Mouse (Mus musculus): ENCODE results near the gene Stat6. TPM values are rescaled to one million over a fixed set of nuclear protein-coding genes. Genes with fewer than 3 reads are reported as not detected.

Stat6 gene
- polyA plus RNA-seq, 1 experiment from 2014 or later: 7.5 TPM

DNA sequence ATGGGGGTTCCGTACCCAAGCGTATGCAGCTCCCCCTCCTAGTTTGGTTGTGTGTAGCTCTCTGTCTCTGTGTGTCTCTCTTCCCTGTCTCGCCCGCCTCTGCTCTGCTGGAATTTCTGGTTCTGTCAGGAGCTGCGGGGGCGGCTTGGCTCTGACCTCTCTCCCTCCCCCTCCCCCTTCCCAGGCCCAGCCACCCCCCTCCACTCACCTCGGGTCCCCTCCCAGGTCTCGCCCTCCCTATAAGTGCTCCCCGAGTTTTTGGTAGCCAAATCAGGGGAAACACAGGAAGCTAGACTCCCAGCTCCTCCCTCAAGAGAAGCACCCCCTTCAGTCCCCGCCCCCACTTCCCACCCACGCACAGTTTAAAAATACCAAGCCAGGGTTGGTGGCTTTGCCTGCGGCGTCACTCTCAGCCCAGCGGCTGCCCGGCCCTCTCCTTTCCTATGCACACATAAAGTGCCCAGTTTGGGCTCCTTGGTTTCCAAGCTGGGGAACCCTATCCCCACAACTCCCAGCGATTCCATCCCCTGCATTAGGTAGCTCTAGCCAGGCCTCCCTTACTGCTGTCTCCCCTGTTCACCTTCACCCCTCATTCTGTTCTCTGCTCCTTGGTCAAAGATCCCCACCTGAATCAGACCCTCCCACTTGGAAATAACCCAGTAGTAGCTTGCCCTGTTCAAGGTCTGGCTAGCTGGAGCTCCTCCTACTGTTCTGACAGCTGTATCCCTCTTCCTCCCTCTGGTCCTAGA is 19.3 kb downstream of the Stat6 start:
- no peaks in the 10 kb centered on the region for H3K36me3 ChIP-seq
- peaks cover 80% of the 10 kb centered on the region for H3K27me3 ChIP-seq (replicated peaks)
- 6% methylated on average over 16 of the region's 16 CpGs for WGBS
- no peak; the same call in 1 of the 2 replicates for ATAC-seq (ENCODE audit: low FRiP score, low read depth)
- no peak overlapping the region for H3K27ac ChIP-seq
- peak overlapping the region; percentile 2 for H3K9ac ChIP-seq
- peaks cover 44% of the 10 kb centered on the region for H3K4me1 ChIP-seq
- H3K4me2 ChIP-seq (replicated peaks): peak overlapping the region; percentile 42
- 0 out of 2 replicates have a peak overlapping the region, but pooled peaks have one; percentile 1 for H3K4me3 ChIP-seq
- H3K9me3 ChIP-seq: no peaks in the 10 kb centered on the region

DNA sequence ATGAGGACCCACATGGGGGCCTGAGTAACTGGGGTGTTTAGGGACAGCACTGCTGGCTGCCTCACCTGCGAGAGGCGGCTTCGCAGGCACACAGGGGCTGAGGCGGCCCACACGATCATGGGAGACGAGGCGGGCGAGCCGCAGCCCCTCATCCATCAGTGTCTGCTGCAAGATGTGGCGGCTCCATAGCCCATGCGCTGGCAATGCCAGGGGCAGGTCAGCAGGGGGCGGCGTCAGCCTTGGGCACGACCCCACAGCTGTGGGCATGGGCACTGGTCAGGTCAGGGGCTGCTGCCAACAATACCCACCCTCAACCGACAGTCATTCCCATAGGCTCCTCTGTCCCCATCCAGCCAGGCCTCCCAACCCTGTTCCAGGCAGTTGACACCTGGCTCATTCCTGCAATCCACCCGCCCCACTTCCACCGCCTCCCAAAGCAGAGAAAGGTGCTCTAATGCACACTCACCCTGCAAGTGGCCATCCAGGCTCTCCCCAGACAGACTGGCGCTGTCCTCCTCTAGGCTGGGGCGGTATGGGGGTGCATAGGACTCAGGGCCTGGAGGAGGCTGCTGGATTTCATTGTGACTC is 20.0 kb downstream of the Stat6 start:
- WGBS: 8% methylated on average over 19 of the region's 19 CpGs
- H3K4me1 ChIP-seq: peaks cover 50% of the 10 kb centered on the region
- no peak for ATAC-seq (ENCODE audit: low FRiP score, low read depth)
- 0 out of 2 replicates have a peak overlapping the region, but pooled peaks have one; percentile 1 for H3K4me3 ChIP-seq
- peaks cover 87% of the 10 kb centered on the region for H3K27me3 ChIP-seq (replicated peaks)
- H3K4me2 ChIP-seq (replicated peaks): peak overlapping the region; percentile 42
- no peak overlapping the region for H3K27ac ChIP-seq
- no peaks in the 10 kb centered on the region for H3K9me3 ChIP-seq
- no peaks in the 10 kb centered on the region for H3K36me3 ChIP-seq
- peak overlapping the region; percentile 2; the same call in 1 of the 2 replicates for H3K9ac ChIP-seq

DNA sequence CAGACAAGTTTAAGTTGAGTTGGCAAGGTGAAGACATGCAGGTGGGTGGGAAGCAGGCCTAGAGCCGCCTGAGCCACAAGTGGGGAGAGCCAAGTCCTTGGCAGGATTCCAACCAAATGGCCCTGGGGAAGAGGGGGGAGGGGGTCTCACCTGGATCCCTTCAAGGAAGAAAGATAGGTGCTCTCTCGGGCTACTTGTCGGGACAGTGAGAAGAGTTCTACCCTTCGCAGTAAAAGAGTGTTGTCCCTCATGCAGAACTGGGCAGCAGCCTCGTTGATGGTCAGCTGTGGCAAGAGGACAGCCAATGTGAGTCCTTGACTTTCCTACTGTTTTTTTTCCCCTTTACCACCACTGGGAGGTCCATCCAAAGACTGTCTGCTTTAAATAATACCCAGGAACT is 20.8 kb downstream of the Stat6 start:
- 0 out of 2 replicates have a peak overlapping the region, but pooled peaks have one; percentile 7 for H3K4me3 ChIP-seq
- H3K27me3 ChIP-seq (replicated peaks): peaks cover 92% of the 10 kb centered on the region
- WGBS: 14% methylated on average over 5 of the region's 5 CpGs
- H3K4me2 ChIP-seq (replicated peaks): 0 out of 2 replicates have a peak overlapping the region, but pooled peaks have one; percentile 3
- no peak overlapping the region for H3K9ac ChIP-seq
- no peaks in the 10 kb centered on the region for H3K9me3 ChIP-seq
- H3K27ac ChIP-seq: no peak overlapping the region
- H3K36me3 ChIP-seq: no peaks in the 10 kb centered on the region
- no peak for ATAC-seq (ENCODE audit: low FRiP score, low read depth)
- H3K4me1 ChIP-seq: peaks cover 57% of the 10 kb centered on the region

DNA sequence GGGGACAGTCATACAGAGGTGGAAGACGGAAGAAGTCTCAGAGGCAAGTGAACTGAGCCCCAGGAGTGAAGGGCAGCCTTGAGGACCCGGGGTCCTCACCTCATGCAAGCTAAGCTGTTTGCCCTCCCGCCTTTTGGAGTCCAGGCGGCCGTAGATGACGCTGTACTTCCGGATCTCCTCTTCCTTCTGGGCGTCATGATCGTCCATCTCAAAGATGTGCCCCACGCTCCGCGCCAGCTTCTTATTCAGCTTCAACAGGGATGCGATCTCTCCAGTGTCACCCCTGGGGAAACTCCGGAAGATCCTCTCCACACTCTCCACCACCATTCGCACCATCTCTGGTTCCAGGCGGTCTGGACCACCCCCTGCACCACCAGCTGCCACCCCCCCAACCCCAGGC is 21.4 kb downstream of the Stat6 start:
- ATAC-seq (ENCODE audit: low FRiP score, low read depth): no peak
- peaks cover 57% of the 10 kb centered on the region for H3K4me1 ChIP-seq
- 6% methylated on average over 16 of the region's 16 CpGs for WGBS
- peak overlapping the region; percentile 82 for H3K4me2 ChIP-seq (replicated peaks)
- peaks cover 91% of the 10 kb centered on the region for H3K27me3 ChIP-seq (replicated peaks)
- H3K36me3 ChIP-seq: no peaks in the 10 kb centered on the region
- H3K9me3 ChIP-seq: no peaks in the 10 kb centered on the region
- peak overlapping the region; percentile 53; the same call in 1 of the 2 replicates for H3K4me3 ChIP-seq
- H3K27ac ChIP-seq: no peak overlapping the region
- H3K9ac ChIP-seq: 0 out of 2 replicates have a peak overlapping the region, but pooled peaks have one; percentile 17

DNA sequence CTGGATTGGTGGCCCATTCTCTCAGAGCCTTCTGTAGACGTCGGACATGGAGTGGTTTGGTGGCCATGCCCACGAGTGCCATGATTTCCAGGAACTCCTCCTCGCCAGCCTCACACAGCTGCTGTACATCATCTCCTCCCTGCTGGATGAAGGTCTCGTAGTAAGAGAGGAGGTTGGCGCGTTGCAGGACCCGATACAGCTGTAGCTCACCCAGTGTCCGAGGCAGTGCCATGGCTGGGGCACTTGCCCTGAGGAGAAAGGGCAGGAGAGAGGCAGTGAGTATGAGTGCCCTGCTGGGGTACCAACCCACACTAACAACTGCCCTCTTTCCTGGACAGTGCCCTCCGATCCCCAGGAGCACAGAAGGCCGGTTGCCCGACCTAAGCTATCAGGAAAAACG is 22.1 kb downstream of the Stat6 start:
- peak overlapping the region; percentile 53; the same call in 1 of the 2 replicates for H3K4me3 ChIP-seq
- H3K4me2 ChIP-seq (replicated peaks): peak overlapping the region; percentile 82
- H3K27ac ChIP-seq: no peak overlapping the region
- no peak overlapping the region for H3K9ac ChIP-seq
- no peak for ATAC-seq (ENCODE audit: low FRiP score, low read depth)
- peaks cover 90% of the 10 kb centered on the region for H3K27me3 ChIP-seq (replicated peaks)
- no peaks in the 10 kb centered on the region for H3K9me3 ChIP-seq
- H3K36me3 ChIP-seq: no peaks in the 10 kb centered on the region
- 12% methylated on average over 13 of the region's 13 CpGs for WGBS
- peaks cover 57% of the 10 kb centered on the region for H3K4me1 ChIP-seq

DNA sequence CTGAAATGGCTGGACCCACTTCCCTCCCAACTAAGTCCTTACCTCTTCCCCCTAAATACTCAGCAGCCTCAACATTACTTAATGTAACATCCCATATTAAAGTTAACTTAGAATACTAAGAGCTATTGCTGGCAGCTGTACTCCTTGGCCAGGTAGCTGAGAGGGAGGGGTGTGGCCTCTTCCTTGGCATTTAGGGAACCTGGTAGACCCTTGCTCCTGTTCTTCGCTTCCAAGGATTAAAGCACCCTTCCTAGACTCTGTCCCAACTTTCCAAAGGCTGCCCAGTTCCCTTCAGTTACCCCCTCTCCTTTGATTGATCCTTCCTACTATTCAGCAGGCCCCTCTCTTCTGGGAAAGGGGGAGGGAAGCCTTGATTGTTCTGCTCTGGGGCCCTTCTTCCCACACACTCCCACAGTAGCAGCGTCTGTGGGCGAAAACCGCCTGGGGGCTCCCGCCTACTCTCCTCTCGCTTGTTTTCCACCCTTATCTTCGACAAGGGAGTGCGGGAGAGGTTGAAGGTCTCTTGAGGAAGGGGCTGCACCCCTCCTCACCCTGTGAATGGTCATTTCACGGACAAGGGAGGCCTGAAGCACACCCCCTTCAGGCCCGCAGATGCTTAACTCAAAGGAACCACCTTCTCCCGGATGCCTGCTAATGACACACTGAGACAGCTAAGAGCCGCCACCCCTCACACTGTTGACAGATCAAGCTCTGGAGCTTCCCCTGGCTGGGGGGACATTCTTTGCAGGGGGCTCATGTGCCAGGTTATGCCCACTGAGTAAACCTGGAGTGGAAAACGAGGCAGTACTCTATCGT is 22.8 kb downstream of the Stat6 start:
- Histone ChIP-seq H3K27me3 (replicated peaks) (peaks cover 83% of the 10 kb centered on the region), H3K9ac (peak overlapping the region; percentile 60), H3K4me2 (replicated peaks) (peak overlapping the region; percentile 82), H3K27ac (0 out of 2 replicates have a peak overlapping the region, but pooled peaks have one; percentile 4), H3K36me3 (no peaks in the 10 kb centered on the region), H3K9me3 (no peaks in the 10 kb centered on the region), H3K4me3 (peak overlapping the region; percentile 53), H3K4me1 (peaks cover 57% of the 10 kb centered on the region)
- 2% methylated on average over 14 of the region's 14 CpGs for WGBS
- no peak for ATAC-seq (ENCODE audit: low FRiP score, low read depth)

DNA sequence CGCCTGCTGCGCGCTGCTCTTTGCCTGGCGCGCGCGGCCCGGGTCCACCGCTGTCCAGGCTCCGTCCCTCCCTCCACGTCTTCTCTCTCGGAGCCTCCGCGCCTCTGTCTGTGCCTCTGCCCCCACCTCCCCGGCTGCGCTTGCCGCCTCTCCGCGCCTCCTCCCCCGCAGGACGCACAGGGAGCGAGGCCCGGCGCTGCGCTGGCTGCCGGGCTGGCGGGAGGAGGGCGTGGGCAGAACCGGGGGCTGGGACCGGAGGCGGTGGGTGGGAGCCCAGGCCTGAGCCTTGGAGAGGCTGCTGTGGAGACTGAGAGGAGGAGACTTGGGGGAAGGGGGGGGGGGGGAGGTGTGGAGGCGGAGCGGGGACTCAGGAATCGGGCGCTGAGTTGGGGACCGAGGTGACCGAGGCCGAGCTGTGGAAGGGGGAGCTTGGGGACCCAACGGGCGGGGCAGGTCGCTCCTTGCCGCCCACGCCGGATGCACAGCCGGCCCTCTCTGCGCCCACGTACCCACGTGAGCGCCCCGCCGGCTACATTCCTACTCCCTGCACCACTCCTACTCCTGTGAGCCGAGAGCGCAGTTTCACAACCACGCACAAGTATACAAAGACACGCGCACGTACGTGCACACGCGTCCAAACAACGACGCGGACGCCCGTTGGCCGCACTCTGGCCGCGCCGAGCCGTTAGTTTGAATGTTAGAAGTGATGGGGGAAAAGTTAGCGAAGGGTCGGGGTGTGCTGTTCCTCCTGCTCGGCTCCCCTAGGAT is 23.9 kb downstream of the Stat6 start, which contains the start of gene Nemp1:
Gene Nemp1, plus strand, starts transcription at position 401 of the 768 bp plus-strand sequence.
- H3K4me1 ChIP-seq: peaks cover 53% of the 10 kb centered on the region

DNA sequence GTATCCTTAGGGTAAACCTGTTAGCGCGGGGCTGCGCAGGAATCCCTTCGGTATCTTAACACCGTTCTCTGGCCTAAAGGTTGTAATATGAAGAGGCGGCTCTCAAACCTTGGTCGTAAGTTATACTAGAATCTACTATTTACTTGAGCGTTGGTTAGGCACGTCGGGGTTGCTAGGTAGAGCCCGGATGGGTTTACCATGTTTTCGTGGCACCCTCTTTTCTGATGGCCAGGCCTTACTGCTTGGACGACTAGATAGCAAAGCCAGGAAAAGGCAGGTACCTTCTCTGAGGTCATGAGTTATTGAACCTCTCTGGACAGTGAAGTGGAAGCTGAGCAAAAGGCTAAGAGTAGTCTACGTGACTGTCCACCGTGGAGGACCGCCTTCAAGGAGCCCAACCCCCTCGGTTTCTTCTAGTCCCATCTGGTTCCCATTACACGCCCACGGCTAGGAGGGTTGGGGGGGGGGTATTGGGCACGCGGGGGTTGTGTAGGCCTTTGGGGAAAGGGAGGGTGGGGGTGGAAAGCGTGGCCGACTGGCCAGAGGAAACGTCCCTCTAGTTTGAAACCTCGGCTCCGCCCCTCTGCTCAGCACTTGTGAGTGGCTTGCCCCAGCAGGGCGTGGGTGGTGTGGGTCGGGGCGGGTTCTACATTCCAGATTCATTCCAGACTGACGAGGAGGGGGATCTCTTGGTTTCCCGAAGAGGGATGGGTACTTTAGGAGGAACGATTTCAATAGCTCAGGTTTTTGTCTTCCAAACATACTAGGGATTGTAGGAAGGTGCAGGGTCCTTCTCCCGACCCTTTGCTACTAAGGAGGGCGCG is 24.7 kb downstream of the Stat6 start:
- H3K9me3 ChIP-seq: no peaks in the 10 kb centered on the region
- H3K36me3 ChIP-seq: no peaks in the 10 kb centered on the region
- H3K4me1 ChIP-seq: peaks cover 45% of the 10 kb centered on the region
- H3K4me2 ChIP-seq (replicated peaks): peak overlapping the region; percentile 82
- peak overlapping the region; percentile 60 for H3K9ac ChIP-seq
- H3K27me3 ChIP-seq (replicated peaks): peaks cover 64% of the 10 kb centered on the region
- H3K4me3 ChIP-seq: peak overlapping the region; percentile 53
- peak; percentile 13; the same call in 1 of the 2 replicates for ATAC-seq (ENCODE audit: low FRiP score, low read depth)
- WGBS: 2% methylated on average over 35 of the region's 35 CpGs
- peak overlapping the region; percentile 54; the same call in 1 of the 2 replicates for H3K27ac ChIP-seq

More for the DNA sequence above, 23.9 kb downstream of the Stat6 start, which contains the start of gene Nemp1:
- Histone ChIP-seq H3K4me3 (peak within 1 kb of the TSS; percentile 53), H3K4me2 (replicated peaks) (peak within 1 kb of the TSS; percentile 82), H3K36me3 (no peaks in the 10 kb centered on the region), H3K27me3 (replicated peaks) (peaks cover 72% of the 10 kb centered on the region), H3K9me3 (no peaks in the 10 kb centered on the region), H3K9ac (peak within 1 kb of the TSS; percentile 60), H3K27ac (peak within 1 kb of the TSS; percentile 15; the same call in 1 of the 2 replicates)
- ATAC-seq (ENCODE audit: low FRiP score, low read depth): peak; percentile 29; the same call in 1 of the 2 replicates
- under 1% methylated on average over 67 of the region's 73 CpGs for WGBS

DNA sequence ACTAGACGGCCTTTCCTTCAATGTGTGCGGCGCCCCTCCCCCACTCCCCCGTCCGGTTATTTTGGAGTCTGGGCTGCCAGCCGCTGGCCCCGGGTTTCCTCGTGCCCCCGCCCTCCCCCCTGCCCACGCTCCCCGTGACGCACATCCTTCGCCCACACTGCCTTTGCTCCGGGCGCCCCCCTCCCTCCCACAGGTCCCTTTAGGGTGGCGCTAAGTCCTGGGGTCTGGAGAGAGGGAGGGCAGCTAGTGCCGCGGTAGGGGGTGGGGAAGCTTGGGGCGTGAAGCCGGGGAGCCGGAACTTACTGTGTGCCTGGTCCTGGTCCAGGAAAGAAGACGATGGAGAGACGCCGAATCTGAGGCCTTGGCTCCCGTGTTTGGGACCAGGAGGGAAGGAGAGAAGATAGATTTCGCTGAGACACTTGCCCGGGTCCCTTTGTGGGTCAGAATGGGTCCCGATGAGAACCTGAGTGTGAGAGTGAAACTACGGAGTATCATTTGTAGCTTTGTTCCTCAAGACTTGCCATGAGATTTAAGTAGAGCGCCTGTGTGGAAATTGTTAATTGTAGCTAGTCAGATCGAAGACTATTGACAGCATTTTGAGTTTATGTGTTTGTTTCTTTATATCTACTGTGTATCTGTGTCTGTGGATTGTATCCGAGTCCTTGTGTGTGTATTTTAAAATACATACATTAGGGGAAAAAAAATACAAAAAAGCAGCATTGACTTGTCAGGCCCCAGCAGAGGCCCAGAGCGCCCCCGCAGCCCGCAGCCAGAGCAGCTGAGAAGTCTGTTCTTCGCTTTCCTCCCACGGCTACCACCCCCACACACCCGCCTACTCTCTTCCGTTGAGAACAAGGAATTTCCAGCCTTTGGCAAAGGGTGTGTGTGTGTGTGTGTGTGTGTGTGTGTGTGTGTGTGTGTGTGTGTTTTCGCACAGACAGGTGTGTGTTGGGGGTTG is 25.6 kb downstream of the Stat6 start, which contains the start of gene Nab2:
Gene Nab2, minus strand, starts transcription at position 476 of the 958 bp plus-strand sequence.
- peak within 1 kb of the TSS; percentile 82 for H3K4me2 ChIP-seq (replicated peaks)
- peak within 1 kb of the TSS; percentile 54; the same call in 1 of the 2 replicates for H3K27ac ChIP-seq
- H3K4me1 ChIP-seq: peaks cover 39% of the 10 kb centered on the region; the same call in 1 of the 2 replicates
- peak within 1 kb of the TSS; percentile 56 for H3K9ac ChIP-seq
- peak; percentile 19; the same call in 1 of the 2 replicates for ATAC-seq (ENCODE audit: low FRiP score, low read depth)
- 3% methylated on average over 40 of the region's 40 CpGs for WGBS
- H3K27me3 ChIP-seq (replicated peaks): peaks cover 55% of the 10 kb centered on the region
- H3K4me3 ChIP-seq: peak within 1 kb of the TSS; percentile 53
- H3K9me3 ChIP-seq: no peaks in the 10 kb centered on the region
- H3K36me3 ChIP-seq: no peaks in the 10 kb centered on the region
